Mouse (Mus musculus) WW6 (cell line): Measurements from ENCODE around the gene Tll1.

Experiments
- DNase-seq: peaks from one replicate; pipeline ENCODE4 v3.0.0-alpha.2; 2013; ENCODE audit warnings: low read depth, low spot score

The Tll1 gene

GRCm38 (mm10) chr8:64206024-64206385 is at the start of gene Tll1:
Gene Tll1 (minus strand): TSS chr8:64206271.
- peak; percentile 24 for DNase-seq

- DNase-seq: no peak
Observed at GRCm38 (mm10) chr8:64238645-64239044, 32.6 kb upstream of the Tll1 start.

GRCm38 (mm10) chr8:64221600-64221999 is 15.5 kb upstream of the Tll1 start:
- no peak for DNase-seq

- no peak for DNase-seq
Observed at GRCm38 (mm10) chr8:64217644-64218043, 11.6 kb upstream of the Tll1 start.

- DNase-seq: no peak
Observed at GRCm38 (mm10) chr8:64216252-64216651, 10.2 kb upstream of the Tll1 start.

GRCm38 (mm10) chr8:64215374-64215773 is 9.3 kb upstream of the Tll1 start:
- no peak for DNase-seq

GRCm38 (mm10) chr8:64214906-64215305 is 8.8 kb upstream of the Tll1 start:
- DNase-seq: no peak

GRCm38 (mm10) chr8:64206411-64206861 is 365 bp upstream of the Tll1 start:
- no peak for DNase-seq

- peak; percentile 18 for DNase-seq
Observed at GRCm38 (mm10) chr8:64205321-64206023, 599 bp downstream of the Tll1 start.

- peak; percentile 16 for DNase-seq
Observed at GRCm38 (mm10) chr8:64204801-64205311, 1.2 kb downstream of the Tll1 start.

GRCm38 (mm10) chr8:64204167-64204566 is 1.9 kb downstream of the Tll1 start:
- peak; percentile 18 for DNase-seq

GRCm38 (mm10) chr8:64198326-64198725 is 7.7 kb downstream of the Tll1 start:
- no peak for DNase-seq

- no peak for DNase-seq
Observed at GRCm38 (mm10) chr8:64193421-64193820, 12.7 kb downstream of the Tll1 start.

- no peak for DNase-seq
Observed at GRCm38 (mm10) chr8:64187881-64188280, 18.2 kb downstream of the Tll1 start.

- no peak for DNase-seq
Observed at GRCm38 (mm10) chr8:64176931-64177330, 29.1 kb downstream of the Tll1 start.

GRCm38 (mm10) chr8:64174916-64175315 is 31.2 kb downstream of the Tll1 start:
- no peak for DNase-seq

GRCm38 (mm10) chr8:64173759-64174158 is 32.3 kb downstream of the Tll1 start:
- no peak for DNase-seq

GRCm38 (mm10) chr8:64152899-64153891 is 52.9 kb downstream of the Tll1 start:
- no peak for DNase-seq

- no peak for DNase-seq
Observed at GRCm38 (mm10) chr8:64152216-64152804, 53.8 kb downstream of the Tll1 start.

GRCm38 (mm10) chr8:64136593-64136992 is 69.5 kb downstream of the Tll1 start:
- no peak for DNase-seq

- no peak for DNase-seq
Observed at GRCm38 (mm10) chr8:64107190-64107589, 98.9 kb downstream of the Tll1 start.

- DNase-seq: no peak
Observed at GRCm38 (mm10) chr8:64073396-64073795, 132.7 kb downstream of the Tll1 start.
